Mouse (Mus musculus) lung, postnatal 4 days (tissue): ENCODE results near the gene 1810010H24Rik.
"Not testable (repeated sequence)": the region's sequence is repeated elsewhere in the genome, so short reads cannot be mapped to it uniquely, and the experiment has no call there.

Experiments used
- DNase-seq, 2 experiments: peaks; one replicate each; pipeline ENCODE4 v3.0.0; 2021

1810010H24Rik gene

GRCm38 (mm10) chr11:107025411-107026321 lies at the start of gene 1810010H24Rik:
1810010H24Rik (plus strand) TSS chr11:107025681.
- DNase-seq: peak; percentile 61 to 75

- peak; percentile 87 to 94 for DNase-seq
Measured at GRCm38 (mm10) chr11:106976194-106976593, 49.3 kb upstream of the 1810010H24Rik start.

GRCm38 (mm10) chr11:106980455-106980854 lies 45.0 kb upstream of the 1810010H24Rik start:
- DNase-seq: peak; percentile 51 to 76

- no peak for DNase-seq
Measured at GRCm38 (mm10) chr11:106981787-106982186, 43.7 kb upstream of the 1810010H24Rik start.

- DNase-seq: no peak
Measured at GRCm38 (mm10) chr11:106982351-106982750, 43.1 kb upstream of the 1810010H24Rik start.

GRCm38 (mm10) chr11:106985979-106986604 lies 39.4 kb upstream of the 1810010H24Rik start:
- DNase-seq: peak in 1 of 2 experiments; percentile 78

GRCm38 (mm10) chr11:106987384-106987783 lies 38.1 kb upstream of the 1810010H24Rik start:
- no peak for DNase-seq

- no peak for DNase-seq
Measured at GRCm38 (mm10) chr11:106994246-106995085, 31.0 kb upstream of the 1810010H24Rik start.

GRCm38 (mm10) chr11:106996492-106996891 lies 29.0 kb upstream of the 1810010H24Rik start:
- DNase-seq: not testable (repeated sequence)

GRCm38 (mm10) chr11:106997976-106998375 lies 27.5 kb upstream of the 1810010H24Rik start:
- no peak for DNase-seq

GRCm38 (mm10) chr11:106998651-106999150 lies 26.8 kb upstream of the 1810010H24Rik start:
- no peak for DNase-seq

- DNase-seq: peak; percentile 92 to 94
Measured at GRCm38 (mm10) chr11:106999151-106999948, 26.1 kb upstream of the 1810010H24Rik start, which contains the start of gene Kpna2. Kpna2 (minus strand) TSS chr11:106999541.

- DNase-seq: no peak
Measured at GRCm38 (mm10) chr11:106999949-107000513, 25.4 kb upstream of the 1810010H24Rik start.

GRCm38 (mm10) chr11:107001760-107002675 lies 23.5 kb upstream of the 1810010H24Rik start:
- DNase-seq: no peak

GRCm38 (mm10) chr11:107005538-107005937 lies 19.9 kb upstream of the 1810010H24Rik start:
- DNase-seq: no peak

- no peak for DNase-seq
Measured at GRCm38 (mm10) chr11:107010447-107010846, 15.0 kb upstream of the 1810010H24Rik start.

- no peak for DNase-seq
Measured at GRCm38 (mm10) chr11:107011171-107011570, 14.3 kb upstream of the 1810010H24Rik start.

- DNase-seq: peak in 1 of 2 experiments; percentile 40
Measured at GRCm38 (mm10) chr11:107011669-107012323, 13.7 kb upstream of the 1810010H24Rik start.

- peak; percentile 98 to 99 for DNase-seq
Measured at GRCm38 (mm10) chr11:107012324-107013017, 13.0 kb upstream of the 1810010H24Rik start.
